Mouse (Mus musculus) kidney, adult 9 months (tissue): Measurements from ENCODE around the gene Scgb2b20.
A peak's percentile ranks its signal among the peaks of the same experiment; 100 is the strongest.
"Not testable (repeated sequence)": the region's sequence is repeated elsewhere in the genome, so short reads cannot be mapped to it uniquely, and the experiment has no call there.

Experiments used
- DNase-seq: peaks from one replicate; pipeline ENCODE4 v3.0.0; 2022

Scgb2b20 gene

DNA sequence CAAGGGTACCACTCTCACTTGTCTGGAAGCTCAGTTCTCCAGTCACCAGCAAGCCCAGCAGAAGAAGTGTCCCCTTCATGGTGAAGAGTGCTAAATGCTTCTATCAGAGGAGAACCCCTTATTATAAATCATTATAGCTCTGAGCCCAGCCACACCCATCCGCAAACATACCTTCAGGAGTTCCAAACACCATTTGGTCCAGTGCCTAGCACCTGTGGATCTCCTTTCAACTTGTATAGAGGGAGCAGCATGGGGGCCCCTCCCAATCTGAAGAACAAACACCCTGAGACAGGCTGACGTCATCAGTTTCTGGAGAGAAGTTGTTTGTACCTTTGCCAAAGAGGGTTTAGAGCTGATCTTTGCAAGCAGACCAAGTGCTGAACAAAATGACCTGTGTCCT is at the start of gene Scgb2b20:
Gene Scgb2b20 (minus strand): TSS at position 101 of the 400 bp plus-strand sequence.
- not testable (repeated sequence) for DNase-seq

DNA sequence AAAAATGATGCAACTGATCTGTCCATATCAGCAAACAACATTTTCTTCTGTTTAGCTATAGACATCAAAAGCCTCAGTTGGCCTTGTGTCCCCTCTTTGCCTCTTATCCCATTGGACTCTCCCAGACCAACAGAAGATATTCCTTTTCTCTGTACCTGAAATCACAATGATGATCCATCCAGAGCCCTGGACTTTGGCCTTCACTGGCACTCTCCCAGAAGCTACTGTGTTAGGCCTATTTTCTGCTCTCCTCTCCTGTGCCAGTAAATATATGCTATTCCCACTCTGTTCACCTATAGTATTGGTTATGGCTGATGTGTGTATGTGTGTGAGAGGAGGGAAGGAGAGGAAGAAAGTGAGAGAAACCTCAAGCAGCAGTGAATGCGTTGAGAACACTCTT is 43.6 kb upstream of the Scgb2b20 start:
- DNase-seq = peak; percentile 52

DNA sequence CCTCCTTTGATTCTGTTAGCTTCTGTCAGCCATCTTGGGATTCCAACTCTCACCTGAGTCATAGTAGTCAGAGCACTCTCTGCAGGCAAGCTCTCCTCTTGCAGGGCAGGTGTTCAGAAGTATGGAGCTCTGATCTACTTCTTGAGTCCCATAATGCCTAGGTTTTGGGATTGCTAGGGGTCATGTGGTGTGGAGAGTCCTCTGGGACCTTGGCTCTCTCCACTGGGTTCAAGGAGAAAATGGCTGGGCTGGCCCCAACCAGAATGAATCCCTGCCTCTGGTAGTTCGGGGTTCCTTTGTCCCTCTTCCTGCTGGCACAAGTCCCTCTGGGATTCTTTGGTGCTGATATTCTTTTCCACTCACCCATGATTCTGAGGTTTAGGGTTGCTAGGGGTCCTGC is 35.5 kb upstream of the Scgb2b20 start:
- DNase-seq = no peak

DNA sequence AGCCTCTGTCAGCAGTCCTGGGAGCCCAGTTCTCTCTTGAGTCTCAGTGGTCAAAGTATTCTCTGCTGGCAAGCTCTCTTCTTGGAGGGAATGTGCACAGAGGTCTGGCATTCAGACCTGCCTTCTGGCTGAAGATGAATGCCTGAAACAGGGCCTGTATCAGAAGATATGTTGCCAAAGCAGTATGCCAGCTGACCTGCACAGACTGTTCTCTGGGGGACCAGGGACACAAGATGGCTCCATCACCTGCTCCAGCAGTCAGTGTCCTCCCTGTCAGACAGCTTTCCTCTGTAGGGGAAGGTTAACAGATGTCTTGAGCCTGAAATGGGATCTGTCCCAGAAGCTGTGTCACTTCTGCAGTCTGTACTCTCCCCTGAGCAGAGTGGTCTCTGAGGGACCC is 33.6 kb upstream of the Scgb2b20 start:
- DNase-seq = peak; percentile 10

DNA sequence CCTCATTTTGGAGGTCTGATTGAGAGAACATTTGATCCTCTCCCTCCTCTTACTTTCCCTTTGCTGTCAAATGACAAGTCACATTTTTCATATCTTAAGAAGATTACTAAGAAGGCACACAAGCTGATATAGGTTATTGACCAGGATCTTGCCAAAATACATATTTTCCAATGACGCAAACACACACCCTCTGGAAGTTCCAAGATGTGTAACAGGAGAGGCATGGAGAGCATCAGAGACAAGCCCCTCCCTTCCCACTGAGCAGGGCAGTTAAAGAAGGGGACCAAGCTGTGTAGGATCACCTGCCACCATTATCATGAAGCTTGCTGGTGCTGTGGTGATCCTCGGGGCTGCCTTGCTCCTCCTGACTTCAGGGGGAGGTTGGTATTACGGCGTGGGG is 6.8 kb upstream of the Scgb2b20 start, which contains the start of gene Scgb1b20:
Gene Scgb1b20 (plus strand): TSS at position 301 of the 400 bp plus-strand sequence.
- not testable (repeated sequence) for DNase-seq
